Mouse (Mus musculus) heart, adult 2 months (tissue): Measurements from ENCODE around the gene Dhx16. TPM values are rescaled to one million over a fixed set of nuclear protein-coding genes. Genes with fewer than 3 reads are reported as not detected.

ENCODE experiments used
- DNase-seq, 2 experiments: peaks; one replicate each; pipeline ENCODE4 v3.0.0; 2021
- H3K27ac ChIP-seq: fragments of 200-600 bp; 2 replicates; pipeline ENCODE4 v1.8.1; 2022
- H3K27me3 ChIP-seq: fragments of 200-500 bp; 2 replicates; pipeline ENCODE4 v1.6.1; 2012; ENCODE audit warnings: mild to moderate bottlenecking, low read length, inconsistent platforms, mixed read lengths; ENCODE audit not compliant: control insufficient read depth, insufficient read depth
- H3K36me3 ChIP-seq: fragments of 200-500 bp; 2 replicates; pipeline ENCODE4 v1.6.1; 2012; ENCODE audit warnings: low read length, inconsistent platforms; ENCODE audit not compliant: control insufficient read depth, insufficient read depth
- H3K4me1 ChIP-seq: fragments of 200-500 bp; 2 replicates; pipeline ENCODE4 v1.6.1; 2011; ENCODE audit warnings: low read length; ENCODE audit not compliant: control insufficient read depth, insufficient read depth
- H3K4me3 ChIP-seq: fragments of 200-600 bp; 2 replicates; pipeline ENCODE4 v1.8.1; 2022
- H3K79me2 ChIP-seq: fragments of 200-500 bp; replicated peaks from 2 replicates; pipeline ENCODE4 v1.6.1; 2012; ENCODE audit warnings: mild to moderate bottlenecking, inconsistent platforms, low read length, moderate library complexity, mixed read lengths; ENCODE audit not compliant: control insufficient read depth, insufficient read depth
- H3K9ac ChIP-seq: fragments of 200-500 bp; 2 replicates; pipeline ENCODE4 v1.6.1; 2012; ENCODE audit warnings: low read depth, mild to moderate bottlenecking, control low read depth, inconsistent platforms, low read length, mixed read lengths
- CTCF ChIP-seq: fragments of 200-600 bp; IDR thresholded peaks from 2 replicates; pipeline ENCODE4 v1.8.1; 2022; ENCODE audit warnings: antibody characterized with exemption, mild to moderate bottlenecking, moderate library complexity
- EP300 ChIP-seq: fragments of 200-500 bp; IDR thresholded peaks from 2 replicates; pipeline ENCODE4 v1.6.1; 2011; ENCODE audit warnings: low read depth, low read length, control low read depth; ENCODE audit not compliant: insufficient read depth
- POLR2A ChIP-seq: fragments of 200-500 bp; IDR thresholded peaks from 2 replicates; pipeline ENCODE4 v1.6.1; 2011; ENCODE audit warnings: mild to moderate bottlenecking, low read depth, low read length, control low read depth; ENCODE audit not compliant: insufficient read depth
- WGBS: fragments of 180-500 bp; shearing (Covaris S2); methylation state at CpG from one replicate; pipeline ENCODE4 v1.1.7; 2018; 5-methylcytosine and 5-hydroxymethylcytosine counted together
- intact Hi-C: fragments of 180-260 bp; cut with DNase I; formaldehyde crosslinking; loops from one replicate; pipeline ENCODE4 v1.15.1; 2025
- polyA plus RNA-seq: library from polyadenylated mRNA; depleted of rRNA; stranded (reverse); fragments of >200 nt; gene quantifications from 2 replicates; pipeline ENCODE4 v1.2.3, GENCODE M21; 2012
- total RNA-seq, 2 experiments: library from RNA; stranded (reverse); gene quantifications; 2 replicates each; pipeline ENCODE4 v1.2.3; 2021

Dhx16 gene
- total and polyA plus RNA-seq, 3 experiments: 19.3 to 27.7 (median 20.3) TPM

DNA sequence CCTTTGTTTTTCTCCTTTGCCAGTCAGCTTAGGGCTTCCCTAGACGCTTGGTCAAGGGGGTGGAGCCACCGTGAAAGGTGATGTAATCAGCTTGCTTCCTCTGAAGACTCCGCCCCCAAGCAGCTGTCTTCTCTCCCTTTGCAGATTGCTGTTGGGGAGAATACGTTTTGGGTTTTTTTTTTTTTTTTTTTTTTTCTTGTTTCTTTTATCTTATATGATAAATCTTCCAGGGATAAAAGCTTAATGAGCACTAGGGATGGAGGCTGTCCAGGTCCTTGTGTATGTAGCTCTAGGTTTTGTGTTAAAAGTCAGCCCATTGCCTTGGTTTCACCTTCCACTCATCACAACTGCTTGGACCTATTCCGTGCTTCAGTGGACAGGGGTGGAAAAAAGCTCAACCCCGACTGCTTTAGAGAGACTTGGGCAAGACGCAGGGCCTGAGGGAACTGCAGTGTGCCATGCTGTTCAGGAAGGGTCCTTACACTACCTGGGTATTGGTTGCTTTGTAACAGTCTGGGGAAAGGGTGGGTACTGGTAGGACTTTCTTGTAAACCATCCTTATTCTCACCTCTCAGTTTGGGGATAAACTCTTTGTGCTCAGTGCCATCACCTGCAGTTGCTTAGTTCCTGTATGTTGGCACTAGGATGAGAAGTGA, 39.6 kb downstream of the Dhx16 start:
- Histone ChIP-seq H3K4me3 (peak overlapping the region; percentile 79), H3K27me3 (no peaks in the 10 kb centered on the region), H3K79me2 (no peaks in the 10 kb centered on the region), H3K9ac (peak overlapping the region; percentile 64), H3K4me1 (peaks cover 8% of the 10 kb centered on the region), H3K36me3 (peaks cover 11% of the 10 kb centered on the region), H3K27ac (peak overlapping the region; percentile 100)
- peak; percentile 92 to 96 for DNase-seq
- intact Hi-C loops: loop anchor here (2.0 kb wide), 1 partner anchor 60 kb away; the partner anchor contains the start of gene Gnl1
- WGBS: 3% methylated on average over 7 of the region's 7 CpGs
- TF ChIP-seq EP300 (peak; percentile 87), POLR2A (peak; percentile 75), CTCF (no peak)

DNA sequence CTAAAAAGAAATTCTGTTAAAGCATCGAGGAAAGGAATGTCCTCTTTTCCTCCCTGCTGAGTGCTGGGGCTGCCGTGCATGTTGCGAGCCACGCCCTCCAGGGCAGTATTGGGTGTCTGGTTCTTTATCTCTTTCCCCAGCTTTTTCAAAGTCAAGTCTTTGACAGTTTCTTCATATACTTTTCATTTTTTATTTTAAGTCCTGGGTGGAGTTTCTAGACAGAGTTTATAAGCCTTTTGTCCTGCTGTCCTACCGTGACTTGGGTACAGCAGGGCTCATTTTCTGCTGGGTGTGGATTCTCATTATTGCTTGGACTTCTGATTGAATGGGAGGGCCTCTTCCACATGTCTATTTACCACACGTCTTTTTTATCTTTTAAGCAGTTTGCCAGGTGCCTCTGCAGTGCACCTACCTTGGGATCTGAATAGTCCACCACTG, 40.3 kb downstream of the Dhx16 start:
- peak overlapping the region; percentile 79 for H3K4me3 ChIP-seq
- H3K79me2 ChIP-seq: no peaks in the 10 kb centered on the region
- intact Hi-C loops: loop anchor here (2.0 kb wide), 1 partner anchor 59 kb away; the partner anchor contains the start of gene Gnl1
- no peak overlapping the region for H3K9ac ChIP-seq
- H3K27me3 ChIP-seq: no peaks in the 10 kb centered on the region
- no peak for DNase-seq
- TF ChIP-seq POLR2A (no peak), CTCF (no peak)
- WGBS: 19% methylated on average over 6 of the region's 6 CpGs
- peaks cover 8% of the 10 kb centered on the region for H3K4me1 ChIP-seq
- peak overlapping the region; percentile 100 for H3K27ac ChIP-seq
- H3K36me3 ChIP-seq: peaks cover 11% of the 10 kb centered on the region

DNA sequence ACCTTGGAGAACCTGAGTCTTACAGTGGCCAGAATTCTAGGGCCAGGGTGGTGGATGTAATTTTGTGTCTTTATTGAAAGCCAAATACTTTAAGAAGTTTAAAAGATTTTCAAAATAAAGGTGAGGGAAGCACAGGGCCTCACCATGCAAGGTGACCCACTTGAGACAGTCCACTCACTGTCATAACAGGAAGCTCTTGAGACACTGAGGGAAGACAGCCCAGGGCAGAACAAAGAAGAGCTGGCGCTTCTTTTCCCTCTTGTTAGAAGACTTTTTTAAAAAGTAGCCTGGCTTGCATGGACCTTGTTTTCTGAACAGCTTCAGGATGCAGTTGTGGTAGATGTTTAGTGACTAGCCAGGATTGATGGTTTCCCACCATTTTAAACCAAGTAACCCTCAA, 40.8 kb downstream of the Dhx16 start:
- no peaks in the 10 kb centered on the region for H3K27me3 ChIP-seq
- TF ChIP-seq EP300: 0 out of 2 replicates have a peak, but pooled peaks have one; percentile 7
- TF ChIP-seq CTCF: no peak
- H3K27ac ChIP-seq: peak overlapping the region; percentile 100
- no peak for DNase-seq
- no peaks in the 10 kb centered on the region for H3K79me2 ChIP-seq
- H3K9ac ChIP-seq: no peak overlapping the region
- peaks cover 8% of the 10 kb centered on the region for H3K4me1 ChIP-seq
- intact Hi-C loops: no loop called here
- H3K4me3 ChIP-seq: no peak overlapping the region
- H3K36me3 ChIP-seq: peaks cover 11% of the 10 kb centered on the region
- 50% methylated on average over 1 of the region's 1 CpGs for WGBS

DNA sequence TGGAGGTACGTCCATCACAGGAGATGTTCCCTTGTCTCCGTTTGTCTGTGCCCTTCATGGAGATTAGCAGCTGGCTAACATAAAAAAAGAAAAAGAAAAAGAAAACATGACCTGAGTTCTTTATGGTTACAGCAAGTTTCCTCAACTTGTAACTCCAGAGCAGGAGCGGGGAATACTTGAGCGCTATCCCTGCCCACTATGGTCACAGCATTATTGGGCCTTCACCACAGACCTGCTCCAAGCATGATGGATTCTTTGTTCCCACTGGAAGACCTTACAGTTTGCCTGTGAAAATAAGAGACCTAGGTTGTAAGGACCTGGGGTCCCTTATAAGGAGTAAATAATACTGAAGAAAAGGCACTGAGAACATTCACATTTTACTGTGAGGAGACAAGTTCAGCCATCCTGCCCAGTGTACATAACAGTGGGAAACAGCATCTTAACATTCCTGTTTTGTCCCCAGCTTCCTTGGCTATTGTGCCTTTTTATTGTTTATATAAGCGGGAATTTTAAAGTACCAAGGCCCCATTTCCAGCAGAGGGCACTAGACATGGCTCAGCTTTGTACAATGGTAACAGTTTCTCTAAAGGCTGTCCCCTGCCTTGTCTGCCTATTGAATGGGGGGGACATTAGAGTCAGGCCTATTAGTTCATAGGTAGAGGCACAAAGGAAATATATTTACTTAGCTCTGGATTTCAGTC, 41.4 kb downstream of the Dhx16 start:
- no peak for DNase-seq
- Histone ChIP-seq H3K27me3 (no peaks in the 10 kb centered on the region), H3K4me3 (no peak overlapping the region), H3K27ac (peak overlapping the region; percentile 100), H3K79me2 (no peaks in the 10 kb centered on the region), H3K4me1 (peaks cover 6% of the 10 kb centered on the region), H3K9ac (no peak overlapping the region), H3K36me3 (peaks cover 11% of the 10 kb centered on the region)
- intact Hi-C loops: no loop called here
- peak; percentile 74 for TF ChIP-seq CTCF
- TF ChIP-seq EP300: no peak
- 0 out of 2 replicates have a peak, but pooled peaks have one; percentile 31 for TF ChIP-seq POLR2A
- WGBS: 68% methylated on average over 5 of the region's 5 CpGs

DNA sequence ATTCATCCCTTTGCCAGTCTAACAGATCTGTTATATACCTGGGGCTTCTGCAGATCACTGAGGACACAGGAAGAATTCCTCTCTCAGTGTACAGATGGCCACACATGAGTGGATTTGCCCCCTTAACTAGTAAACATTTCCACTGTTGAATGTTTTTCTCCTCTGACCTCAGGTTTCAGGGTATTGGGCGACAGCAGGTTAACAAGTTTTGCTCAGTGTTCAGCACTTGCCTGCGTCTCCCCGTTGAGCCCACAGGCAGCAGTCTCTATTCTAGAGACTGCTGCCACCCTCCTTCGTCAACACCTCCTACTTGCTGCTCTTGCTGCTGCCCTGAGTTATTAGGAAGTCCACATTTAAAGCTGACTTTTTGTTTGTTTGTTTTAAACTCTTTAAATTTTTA, 42.1 kb downstream of the Dhx16 start:
- peaks cover 11% of the 10 kb centered on the region for H3K36me3 ChIP-seq
- intact Hi-C loops: no loop called here
- 54% methylated on average over 4 of the region's 4 CpGs for WGBS
- H3K4me1 ChIP-seq: peaks cover 6% of the 10 kb centered on the region
- no peaks in the 10 kb centered on the region for H3K79me2 ChIP-seq
- no peak overlapping the region for H3K4me3 ChIP-seq
- no peak for DNase-seq
- H3K27ac ChIP-seq: no peak overlapping the region
- H3K27me3 ChIP-seq: no peaks in the 10 kb centered on the region
- H3K9ac ChIP-seq: no peak overlapping the region
- no peak for TF ChIP-seq CTCF

DNA sequence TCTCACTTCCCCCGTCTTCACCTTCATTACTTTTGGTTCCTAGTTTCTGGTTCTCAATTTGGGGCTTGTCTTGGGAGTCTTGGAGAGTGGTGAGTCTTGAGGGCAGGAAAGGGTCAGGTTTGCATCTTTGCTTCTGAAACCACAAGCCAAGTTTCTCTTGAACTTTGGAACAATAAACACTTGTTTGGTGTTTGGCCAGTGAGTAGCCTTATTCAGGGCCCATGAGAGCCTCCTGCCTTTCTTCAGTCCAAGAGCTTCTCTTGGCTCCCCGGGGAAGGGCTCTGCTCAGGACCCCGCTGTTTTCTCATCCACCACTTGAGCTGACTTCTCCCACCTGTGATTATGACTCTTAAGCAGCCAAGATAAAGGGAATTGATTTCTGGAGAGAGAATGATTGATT, 42.9 kb downstream of the Dhx16 start:
- H3K27ac ChIP-seq: no peak overlapping the region
- TF ChIP-seq EP300 (no peak), POLR2A (no peak), CTCF (no peak)
- H3K4me1 ChIP-seq: peaks cover 6% of the 10 kb centered on the region
- peaks cover 11% of the 10 kb centered on the region for H3K36me3 ChIP-seq
- H3K9ac ChIP-seq: no peak overlapping the region
- no peaks in the 10 kb centered on the region for H3K27me3 ChIP-seq
- no peaks in the 10 kb centered on the region for H3K79me2 ChIP-seq
- no peak overlapping the region for H3K4me3 ChIP-seq
- 69% methylated on average over 3 of the region's 3 CpGs for WGBS
- no peak for DNase-seq
- intact Hi-C loops: no loop called here
